Mouse (Mus musculus) stomach, embryonic 15.5 days (tissue): Measurements from ENCODE around the gene Ntn3. TPM values are rescaled to one million over a fixed set of nuclear protein-coding genes. Genes with fewer than 3 reads are reported as not detected.

Source experiments
- ATAC-seq: fragments of 200-750 bp; cut with Nextera tagmentation; 2 replicates; pipeline ENCODE4 v1.8.0; 2017; ENCODE audit warnings: low read depth, moderate number of reproducible peaks, moderate TSS enrichment; ENCODE audit not compliant: insufficient read depth, low FRiP score
- H3K27ac ChIP-seq: fragments of 300-500 bp; sonication (generic); 2 replicates; pipeline ENCODE4 v1.5.1; 2015; ENCODE audit warnings: mild to moderate bottlenecking, inconsistent platforms
- H3K27me3 ChIP-seq: fragments of 300-500 bp; sonication (generic); replicated peaks from 2 replicates; pipeline ENCODE4 v1.6.1; 2015; ENCODE audit warnings: inconsistent platforms
- H3K36me3 ChIP-seq: fragments of 300-500 bp; sonication (generic); 2 replicates; pipeline ENCODE4 v1.6.1; 2015; ENCODE audit warnings: inconsistent platforms
- H3K4me1 ChIP-seq: fragments of 300-500 bp; sonication (generic); 2 replicates; pipeline ENCODE4 v1.6.1; 2015; ENCODE audit warnings: inconsistent platforms
- H3K4me2 ChIP-seq: fragments of 300-500 bp; sonication (generic); 2 replicates; pipeline ENCODE4 v1.6.1; 2015; ENCODE audit warnings: mild to moderate bottlenecking, inconsistent platforms
- H3K4me3 ChIP-seq: fragments of 300-500 bp; sonication (generic); replicated peaks from 2 replicates; pipeline ENCODE4 v1.5.1; 2015; ENCODE audit warnings: inconsistent platforms
- H3K9ac ChIP-seq: fragments of 300-500 bp; sonication (generic); 2 replicates; pipeline ENCODE4 v1.6.1; 2015; ENCODE audit warnings: inconsistent platforms
- H3K9me3 ChIP-seq: fragments of 300-500 bp; sonication (generic); 2 replicates; pipeline ENCODE4 v1.6.1; 2016; ENCODE audit warnings: inconsistent platforms
- WGBS: fragments of 180-500 bp; shearing (Covaris S2); methylation state at CpG from one replicate; pipeline ENCODE4 v1.1.7; 2015; 5-methylcytosine and 5-hydroxymethylcytosine counted together
- microRNA-seq: library from miRNA; unstranded; fragments of <30 nt; microRNA quantifications from one replicate; pipeline ENCODE4, GENCODE M21; 2016
- polyA plus RNA-seq: library from polyadenylated mRNA; unstranded; fragments of >200 nt; fragmentation: Nextera tagmentation; extraction: Ambion mirVana; gene quantifications from 2 replicates; pipeline ENCODE4 v1.2.1, GENCODE M21; 2015

Ntn3 gene
- polyA plus RNA-seq, 1 experiment from 2014 or later: 8.1 TPM

GRCm38 (mm10) chr17:24157121-24157520 is 52.2 kb downstream of the Ntn3 start:
- Histone ChIP-seq H3K27ac (no peak overlapping the region), H3K9ac (no peak overlapping the region), H3K4me2 (no peak overlapping the region), H3K36me3 (no peaks in the 10 kb centered on the region), H3K4me1 (peaks cover 5% of the 10 kb centered on the region; the same call in 1 of the 2 replicates), H3K4me3 (no peak overlapping the region), H3K9me3 (no peaks in the 10 kb centered on the region), H3K27me3 (no peaks in the 10 kb centered on the region)
- no peak for ATAC-seq
- WGBS: 88% methylated on average over 6 of the region's 6 CpGs

- Histone ChIP-seq H3K4me2 (no peak overlapping the region), H3K4me3 (no peak overlapping the region), H3K9me3 (no peaks in the 10 kb centered on the region), H3K27ac (no peak overlapping the region), H3K4me1 (peaks cover 5% of the 10 kb centered on the region; the same call in 1 of the 2 replicates), H3K27me3 (no peaks in the 10 kb centered on the region), H3K36me3 (no peaks in the 10 kb centered on the region), H3K9ac (no peak overlapping the region)
- no peak for ATAC-seq
- WGBS: 88% methylated on average over 3 of the region's 3 CpGs
These were observed 52.9 kb downstream of the Ntn3 start for GRCm38 (mm10) chr17:24156394-24156793.

- Histone ChIP-seq H3K4me2 (no peak overlapping the region), H3K9ac (no peak overlapping the region), H3K4me3 (no peak overlapping the region), H3K9me3 (no peaks in the 10 kb centered on the region), H3K27me3 (no peaks in the 10 kb centered on the region), H3K36me3 (no peaks in the 10 kb centered on the region), H3K27ac (no peak overlapping the region), H3K4me1 (peaks cover 5% of the 10 kb centered on the region; the same call in 1 of the 2 replicates)
- 88% methylated on average over 9 of the region's 9 CpGs for WGBS
- ATAC-seq: no peak
These were observed 53.6 kb downstream of the Ntn3 start for GRCm38 (mm10) chr17:24155742-24156141.

GRCm38 (mm10) chr17:24154463-24154862 is 54.9 kb downstream of the Ntn3 start:
- Histone ChIP-seq H3K4me2 (no peak overlapping the region), H3K27ac (no peak overlapping the region), H3K36me3 (no peaks in the 10 kb centered on the region), H3K9me3 (no peaks in the 10 kb centered on the region), H3K27me3 (no peaks in the 10 kb centered on the region), H3K4me3 (no peak overlapping the region), H3K4me1 (peaks cover 5% of the 10 kb centered on the region; the same call in 1 of the 2 replicates), H3K9ac (no peak overlapping the region)
- WGBS: 67% methylated on average over 3 of the region's 3 CpGs
- ATAC-seq: no peak

Small RNAs within 50 kb of the gene (microRNA-seq; reads per million reads assigned to microRNA genes)
- gene Mir5134: 1.2 reads per million
- 0.97 reads per million for gene Mir6965

Other genes starting within 250 kb of the Ntn3 start
- gene Prss30, start 229.0 kb downstream of the Ntn3 start, polyA plus RNA-seq: 0.45 TPM in 1 of 2 replicates, not detected in the other
- gene Prss22, start 211.4 kb downstream of the Ntn3 start, polyA plus RNA-seq: 1.9 and 3.0 TPM in 2 replicates
- 2.4 and 6.3 TPM in 2 replicates for gene Prss27, start 171.4 kb downstream of the Ntn3 start, polyA plus RNA-seq
- gene Kctd5, start 136.0 kb downstream of the Ntn3 start, polyA plus RNA-seq: 58.4 and 61.4 TPM in 2 replicates
- 36.1 and 38.9 TPM in 2 replicates for gene Pdpk1, start 58.6 kb downstream of the Ntn3 start, polyA plus RNA-seq
- 25.1 and 29.3 TPM in 2 replicates for gene Amdhd2, start 45.8 kb downstream of the Ntn3 start, polyA plus RNA-seq
- 495 and 512 TPM in 2 replicates for gene Atp6v0c, start 39.8 kb downstream of the Ntn3 start, polyA plus RNA-seq
- 5.0 and 6.3 TPM in 2 replicates for gene Tbc1d24, start 4.0 kb downstream of the Ntn3 start, polyA plus RNA-seq
- gene Tedc2, start 11.3 kb upstream of the Ntn3 start, polyA plus RNA-seq: 9.8 and 10.0 TPM in 2 replicates
- gene Ccnf, start 42.0 kb upstream of the Ntn3 start, polyA plus RNA-seq: 54.2 and 55.0 TPM in 2 replicates
- 0.09 and 0.23 TPM in 2 replicates for gene Abca17, start 141.5 kb upstream of the Ntn3 start, polyA plus RNA-seq
- 11.9 TPM in 2 replicates for gene Abca3, start 142.4 kb upstream of the Ntn3 start, polyA plus RNA-seq
- 230 and 250 TPM in 2 replicates for gene Rnps1, start 205.0 kb upstream of the Ntn3 start, polyA plus RNA-seq
- 137 and 157 TPM in 2 replicates for gene Eci1, start 217.1 kb upstream of the Ntn3 start, polyA plus RNA-seq
- 2.7 and 4.6 TPM in 2 replicates for gene Dnase1l2, start 233.6 kb upstream of the Ntn3 start, polyA plus RNA-seq